Mouse (Mus musculus) R1 (cell line): Measurements from ENCODE around the gene Olfr549.

ENCODE experiments used
- DNase-seq: peaks from one replicate; pipeline ENCODE4 v3.0.0-alpha.2; 2018; ENCODE audit warnings: low read depth, low spot score

Olfr549 gene

GRCm38 (mm10) chr7:102549570-102549969, at the start of gene Olfr549:
Gene Olfr549, plus strand, starts transcription at chr7:102549870.
- no peak for DNase-seq

GRCm38 (mm10) chr7:102501986-102502385, 47.7 kb upstream of the Olfr549 start:
- no peak for DNase-seq

- DNase-seq, result peak; percentile 75
These were observed 42.8 kb upstream of the Olfr549 start for GRCm38 (mm10) chr7:102506848-102507247.

DNA sequence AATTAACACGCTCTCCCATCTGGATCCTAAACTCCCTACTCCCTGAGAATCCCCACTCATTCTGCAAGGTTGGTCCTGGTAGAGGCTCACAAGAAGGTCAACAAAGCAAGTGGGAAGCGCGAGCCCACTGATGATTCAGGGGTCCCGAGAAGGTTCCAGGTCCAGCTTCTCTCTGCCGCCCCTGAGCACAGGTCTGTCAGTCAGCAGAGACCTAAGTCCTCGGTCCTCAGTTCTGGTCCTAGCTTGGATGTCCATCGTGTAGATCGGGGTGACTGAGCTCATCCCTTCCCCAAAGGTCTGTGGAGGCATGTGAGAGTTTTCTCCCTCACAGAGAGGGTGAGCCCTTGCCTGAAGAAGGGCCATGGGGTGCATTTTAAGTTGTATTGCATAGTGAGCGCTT, 41.6 kb upstream of the Olfr549 start:
- no peak for DNase-seq

GRCm38 (mm10) chr7:102508666-102509065, 41.0 kb upstream of the Olfr549 start:
- DNase-seq, result no peak

GRCm38 (mm10) chr7:102509726-102510125, 39.9 kb upstream of the Olfr549 start:
- DNase-seq, result no peak

DNA sequence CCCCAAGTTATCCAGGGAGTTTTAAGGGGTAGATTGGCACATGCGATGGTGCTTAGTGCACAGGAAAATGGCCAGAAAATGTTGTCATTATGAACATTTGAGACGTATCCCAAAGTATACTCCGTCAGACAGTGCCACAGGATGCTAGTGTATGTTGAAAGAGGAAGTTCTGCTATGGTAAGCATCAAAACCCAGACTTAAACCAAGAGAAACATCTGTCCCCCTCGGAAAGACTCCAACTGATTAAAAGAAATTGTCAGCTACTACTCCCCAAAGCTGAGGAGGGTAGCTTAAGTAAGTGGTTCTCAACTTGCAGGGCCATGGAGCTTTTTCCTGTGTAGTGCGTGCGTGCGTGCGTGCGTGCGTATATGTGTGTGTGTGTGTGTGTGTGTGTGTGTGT, 37.7 kb upstream of the Olfr549 start:
- no peak for DNase-seq

DNA sequence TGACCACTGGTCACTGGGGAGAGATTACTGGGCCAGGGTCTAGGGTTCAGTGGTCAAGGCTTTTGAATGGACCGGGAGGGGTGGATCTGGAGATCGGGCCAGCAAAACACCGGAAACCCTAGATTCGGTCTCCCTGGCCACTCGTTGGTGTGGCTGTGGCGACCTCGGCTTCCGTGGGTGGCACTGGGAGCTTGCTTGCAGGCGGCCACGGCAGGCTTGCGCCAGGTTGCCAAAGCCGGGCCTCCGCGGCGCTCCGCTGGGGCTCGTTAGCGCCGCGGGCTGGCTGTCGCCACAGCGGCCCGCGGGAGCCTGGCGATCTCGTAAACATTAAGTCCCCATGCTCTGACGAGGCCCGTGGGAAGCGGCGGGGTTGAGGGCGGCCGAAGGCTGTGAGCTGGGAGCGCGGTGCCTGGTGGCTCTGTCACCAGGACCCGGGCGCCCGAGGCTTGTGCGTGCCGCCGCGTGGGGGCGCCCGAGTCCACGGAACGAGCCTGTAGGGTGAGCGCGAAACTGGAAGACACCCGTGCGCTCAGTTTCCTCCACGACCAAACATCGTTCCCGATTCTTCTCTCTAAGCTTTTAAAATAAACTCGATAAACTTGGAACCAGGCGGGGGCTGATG, 36.7 kb upstream of the Olfr549 start:
- peak; percentile 87 for DNase-seq

DNA sequence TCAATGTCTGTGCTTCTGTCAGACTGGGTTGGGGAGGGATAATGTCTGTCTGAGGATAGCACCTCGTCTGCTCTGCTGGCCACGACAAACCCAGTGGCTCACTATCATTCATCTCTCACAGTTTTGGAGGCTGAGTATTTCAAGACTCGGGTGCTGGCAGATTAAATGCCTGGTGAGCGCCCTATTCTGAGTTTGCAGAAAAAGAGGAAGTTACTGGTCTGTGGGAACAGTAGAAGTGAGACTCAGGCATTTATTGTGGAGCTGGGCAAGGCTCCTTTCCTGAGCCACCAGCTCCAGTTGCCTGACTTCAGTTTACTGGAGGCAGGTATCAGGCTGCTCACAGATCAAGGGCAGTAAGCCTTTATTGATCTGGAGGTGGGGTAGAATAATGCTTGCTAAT, 35.5 kb upstream of the Olfr549 start:
- DNase-seq, result no peak

DNA sequence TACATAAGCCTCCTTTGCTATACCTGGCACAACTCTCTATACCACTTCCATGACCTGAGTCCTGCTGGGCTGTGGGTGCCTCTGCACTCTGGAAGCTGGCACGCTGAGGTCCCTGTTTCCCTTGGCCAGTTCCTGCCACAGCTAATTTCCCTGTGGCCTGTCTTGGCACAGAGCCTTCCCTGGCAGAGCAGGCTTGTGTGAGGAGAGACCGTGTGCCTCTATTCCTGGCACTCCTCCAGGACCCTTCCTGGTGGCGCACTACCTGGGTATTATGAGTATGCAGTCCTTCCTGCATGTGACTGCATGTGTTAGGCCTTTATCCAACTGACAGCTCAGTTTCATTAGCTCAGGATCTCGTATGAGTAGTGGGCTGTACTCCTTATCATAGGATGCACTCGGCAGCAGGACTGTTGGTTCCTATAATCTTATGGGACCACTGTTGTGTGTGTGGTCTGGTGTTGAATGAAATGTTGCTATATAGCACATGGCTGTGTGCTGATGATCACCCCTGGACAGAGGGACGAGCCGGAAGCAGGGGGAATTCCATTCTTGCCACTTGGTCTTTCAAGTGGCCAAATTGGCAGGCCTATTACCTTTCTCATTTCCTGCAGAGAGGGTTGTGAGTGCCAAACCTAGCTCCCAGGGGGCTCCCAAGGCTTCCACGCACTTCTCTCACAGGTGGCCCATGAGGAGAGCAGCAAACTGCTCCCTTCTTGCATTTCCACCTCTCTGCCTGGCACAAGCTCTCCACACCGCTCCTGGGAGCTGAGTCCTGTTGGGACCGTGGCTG, 33.2 kb upstream of the Olfr549 start:
- no peak for DNase-seq

- no peak for DNase-seq
These were observed 32.7 kb upstream of the Olfr549 start for GRCm38 (mm10) chr7:102517051-102517335.

DNA sequence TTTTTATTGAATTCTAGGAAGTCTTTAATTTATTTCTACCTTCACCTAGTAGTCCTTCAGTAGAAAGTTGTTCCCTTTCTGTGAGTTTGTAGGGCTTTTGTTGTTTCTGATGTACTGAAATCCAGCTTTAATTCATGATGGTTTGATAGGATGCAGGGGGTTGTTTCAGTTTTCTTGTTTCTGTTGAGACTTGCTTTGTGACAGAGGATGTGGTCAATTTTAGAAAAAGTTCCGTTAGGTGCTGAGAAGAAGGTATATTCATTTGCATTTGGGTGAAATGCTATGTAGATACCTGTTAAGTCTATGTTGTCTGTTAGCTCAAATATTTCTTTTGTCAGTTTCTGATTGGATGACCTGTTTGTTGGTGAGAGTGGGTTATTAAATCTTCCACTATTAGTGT, 20.6 kb upstream of the Olfr549 start:
- DNase-seq, result no peak

GRCm38 (mm10) chr7:102534449-102534848, 15.2 kb upstream of the Olfr549 start, which contains the start of gene Olfr547:
Gene Olfr547, plus strand, starts transcription at chr7:102534749.
- no peak for DNase-seq

- DNase-seq, result no peak
These were observed 9.1 kb upstream of the Olfr549 start, which contains the start of gene Olfr548-ps1 for GRCm38 (mm10) chr7:102540596-102540995. Gene Olfr548-ps1, plus strand, starts transcription at chr7:102540896.

DNA sequence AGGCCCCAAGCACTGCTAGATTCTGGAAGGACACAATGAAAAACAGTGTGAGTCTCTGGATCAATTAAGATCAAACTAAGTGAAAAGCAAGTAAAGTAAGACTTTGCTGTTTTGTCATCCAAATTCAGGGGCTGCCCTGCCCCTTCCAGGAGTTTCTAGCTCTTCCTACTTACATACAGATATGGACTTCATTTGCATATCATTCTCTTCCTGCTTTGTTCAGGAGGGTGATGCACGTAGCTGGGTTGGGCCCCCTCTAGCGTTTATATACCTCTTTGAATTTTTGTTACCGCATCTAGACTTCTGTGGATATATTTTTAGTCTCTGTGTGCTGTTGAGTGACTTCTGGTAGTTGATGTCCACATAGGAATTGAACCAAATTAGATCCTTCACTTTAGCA, 8.4 kb upstream of the Olfr549 start:
- DNase-seq, result peak; percentile 60

DNA sequence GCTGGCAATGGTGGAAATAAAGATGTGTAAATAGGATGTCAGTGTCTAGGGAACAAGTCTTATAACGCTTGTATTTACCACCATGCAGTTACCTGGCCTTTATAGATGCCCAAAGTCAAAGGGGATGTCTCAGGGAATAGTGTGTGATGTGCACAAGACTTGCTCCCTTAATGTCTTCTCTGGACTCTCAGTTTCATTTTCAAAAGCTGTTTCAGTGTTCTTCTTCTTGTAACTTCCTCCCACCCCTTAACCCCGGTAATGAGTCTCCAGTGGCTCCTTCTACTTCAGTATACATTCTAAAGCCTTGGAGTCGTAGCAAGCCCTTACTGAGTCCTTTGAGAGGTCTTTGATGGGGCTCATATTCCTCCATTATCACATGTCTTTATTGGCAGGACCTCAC, 3.6 kb downstream of the Olfr549 start:
- no peak for DNase-seq

GRCm38 (mm10) chr7:102564999-102565997, 15.6 kb downstream of the Olfr549 start, which contains the start of gene Trim21:
Gene Trim21, minus strand, starts transcription at chr7:102565486.
- DNase-seq, result peak; percentile 93

DNA sequence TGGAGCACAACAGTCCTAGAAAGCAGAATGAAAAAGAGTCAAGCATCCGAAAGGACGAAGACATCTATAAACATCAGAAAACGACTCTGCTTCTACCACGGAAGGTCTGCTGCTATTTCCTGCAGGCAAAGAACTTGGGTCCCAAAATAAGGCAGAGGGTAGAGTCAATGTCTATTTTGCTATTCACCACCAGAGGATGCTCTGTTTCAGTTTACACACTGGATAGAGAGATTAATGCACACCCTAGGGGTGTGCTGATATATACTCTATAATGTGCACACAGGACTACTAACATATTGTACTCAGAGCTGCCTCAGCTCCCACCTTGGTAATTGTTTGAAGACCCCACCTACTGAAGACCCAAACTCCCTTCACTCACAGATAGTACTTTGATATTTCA, 16.5 kb downstream of the Olfr549 start:
- no peak for DNase-seq

DNA sequence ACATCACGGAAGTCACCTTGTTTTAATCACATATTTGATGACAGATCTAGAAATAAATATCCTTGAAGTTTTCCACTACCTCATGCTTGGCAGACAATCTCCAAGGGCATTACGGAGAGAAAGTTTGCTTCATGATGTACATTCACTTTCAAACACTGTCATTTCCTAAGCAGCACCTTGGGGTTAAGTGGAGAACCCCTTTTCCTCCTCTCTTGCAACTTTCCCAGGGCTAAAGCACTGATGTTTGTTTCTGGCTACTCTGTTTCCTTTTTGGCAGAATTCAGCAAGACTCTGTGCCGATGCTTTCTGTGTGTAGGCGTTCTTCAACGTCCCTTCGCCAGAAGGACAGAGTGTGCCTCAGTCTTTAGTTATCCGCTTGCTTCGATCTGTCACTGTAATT, 21.5 kb downstream of the Olfr549 start, which contains the start of gene Olfr550:
Olfr550 (plus strand) TSS at position 301 of the 400 bp plus-strand sequence.
- DNase-seq, result no peak

GRCm38 (mm10) chr7:102573174-102573830, 23.6 kb downstream of the Olfr549 start:
- DNase-seq, result no peak

GRCm38 (mm10) chr7:102575998-102576397, 26.3 kb downstream of the Olfr549 start:
- no peak for DNase-seq
